Mouse (Mus musculus) liver, embryonic 12.5 days (tissue): Measurements from ENCODE around the gene Rasef. TPM values are rescaled to one million over a fixed set of nuclear protein-coding genes. Genes with fewer than 3 reads are reported as not detected.
A peak's percentile ranks its signal among the peaks of the same experiment; 100 is the strongest.

Source experiments
- ATAC-seq: fragments of 200-750 bp; cut with Nextera tagmentation; 2 replicates; pipeline ENCODE4 v1.8.0; 2017; ENCODE audit warnings: moderate number of reproducible peaks, mild to moderate bottlenecking, moderate library complexity
- H3K27ac ChIP-seq: fragments of 300-500 bp; sonication (generic); 2 replicates; pipeline ENCODE4 v1.5.1; 2016; ENCODE audit warnings: mild to moderate bottlenecking
- H3K27me3 ChIP-seq: fragments of 300-500 bp; sonication (generic); replicated peaks from 2 replicates; pipeline ENCODE4 v1.6.1; 2016; ENCODE audit warnings: mild to moderate bottlenecking, moderate library complexity
- H3K36me3 ChIP-seq: fragments of 300-500 bp; sonication (generic); 2 replicates; pipeline ENCODE4 v1.6.1; 2016; ENCODE audit warnings: mild to moderate bottlenecking, moderate library complexity
- H3K4me1 ChIP-seq: fragments of 300-500 bp; sonication (generic); 2 replicates; pipeline ENCODE4 v1.6.1; 2016
- H3K4me2 ChIP-seq: fragments of 300-500 bp; sonication (generic); 2 replicates; pipeline ENCODE4 v1.6.1; 2016; ENCODE audit warnings: mild to moderate bottlenecking, moderate library complexity
- H3K4me3 ChIP-seq: fragments of 300-500 bp; sonication (generic); 2 replicates; pipeline ENCODE4 v1.5.1; 2016; ENCODE audit warnings: mild to moderate bottlenecking, moderate library complexity
- H3K9ac ChIP-seq: fragments of 300-500 bp; sonication (generic); 2 replicates; pipeline ENCODE4 v1.6.1; 2016; ENCODE audit warnings: mild to moderate bottlenecking, moderate library complexity
- H3K9me3 ChIP-seq: fragments of 300-500 bp; sonication (generic); replicated peaks from 2 replicates; pipeline ENCODE4 v1.6.1; 2016; ENCODE audit warnings: mild to moderate bottlenecking, moderate library complexity
- WGBS: fragments of 180-500 bp; shearing (Covaris S2); methylation state at CpG from one replicate; pipeline ENCODE4 v1.1.7; 2016; ENCODE audit not compliant: insufficient replicate concordance; 5-methylcytosine and 5-hydroxymethylcytosine counted together
- polyA plus RNA-seq: library from polyadenylated mRNA; unstranded; fragments of >200 nt; fragmentation: Nextera tagmentation; extraction: Ambion mirVana; gene quantifications from 2 replicates; pipeline ENCODE4 v1.2.1, GENCODE M21; 2016

Rasef gene
- polyA plus RNA-seq = 0.11 TPM in 1 of 2 replicates, not detected in the other

DNA sequence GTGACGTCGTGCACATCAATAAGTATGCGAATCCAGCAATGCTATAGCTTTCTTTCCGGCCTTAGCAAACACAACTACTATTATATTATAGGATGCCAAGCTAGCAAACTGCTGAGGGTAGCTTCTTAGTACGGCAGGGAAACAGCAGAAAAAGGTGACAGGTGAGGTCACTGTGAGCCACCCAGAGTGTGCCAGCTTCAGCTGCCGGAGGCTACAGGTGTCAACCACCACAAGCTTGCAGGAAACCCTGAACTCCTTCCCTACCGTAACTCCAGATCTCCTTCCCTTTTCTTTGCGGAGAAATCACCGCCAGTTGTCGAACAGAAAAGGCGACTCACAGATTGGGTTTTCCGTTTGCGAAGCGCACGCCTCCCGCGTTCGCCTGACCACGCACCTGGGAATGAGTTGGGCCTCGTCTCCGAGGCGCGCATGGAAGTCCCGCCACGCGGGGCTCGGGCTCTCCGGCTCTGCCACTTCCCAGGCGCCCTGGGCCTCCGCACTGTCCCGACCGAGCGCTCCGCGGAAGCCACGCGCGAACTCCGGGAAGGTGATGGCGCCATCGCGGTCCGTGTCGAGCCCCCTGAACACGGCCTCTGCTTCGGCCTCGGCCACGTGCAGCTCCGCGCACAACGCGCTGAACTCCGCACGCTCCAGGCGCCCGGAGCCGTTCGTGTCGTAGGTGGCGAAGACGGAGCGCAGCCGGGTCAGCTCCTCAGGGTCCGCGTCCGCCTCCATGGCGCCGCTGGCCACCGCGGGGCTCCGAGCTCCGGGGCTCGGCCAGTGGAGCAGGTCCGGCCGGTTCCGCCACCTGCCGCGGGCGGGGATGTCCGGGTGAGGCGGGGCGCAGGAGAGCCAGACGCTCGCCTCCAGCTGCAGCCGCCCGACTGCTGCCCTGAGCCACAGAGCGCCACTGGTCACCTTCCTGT lies at the start of gene Rasef:
TSS of gene Rasef (minus strand) at position 735 of the 926 bp plus-strand sequence.
- H3K27me3 ChIP-seq = peaks cover 12% of the 10 kb centered on the region
- H3K9me3 ChIP-seq = no peaks in the 10 kb centered on the region
- H3K4me3 ChIP-seq = peak within 1 kb of the TSS; percentile 43
- H3K4me2 ChIP-seq = peak within 1 kb of the TSS; percentile 65
- WGBS = 7% methylated on average over 87 of the region's 87 CpGs
- H3K4me1 ChIP-seq = no peaks in the 10 kb centered on the region
- no peak within 1 kb of the TSS for H3K27ac ChIP-seq
- ATAC-seq = no peak
- no peaks in the 10 kb centered on the region for H3K36me3 ChIP-seq
- no peak within 1 kb of the TSS for H3K9ac ChIP-seq

DNA sequence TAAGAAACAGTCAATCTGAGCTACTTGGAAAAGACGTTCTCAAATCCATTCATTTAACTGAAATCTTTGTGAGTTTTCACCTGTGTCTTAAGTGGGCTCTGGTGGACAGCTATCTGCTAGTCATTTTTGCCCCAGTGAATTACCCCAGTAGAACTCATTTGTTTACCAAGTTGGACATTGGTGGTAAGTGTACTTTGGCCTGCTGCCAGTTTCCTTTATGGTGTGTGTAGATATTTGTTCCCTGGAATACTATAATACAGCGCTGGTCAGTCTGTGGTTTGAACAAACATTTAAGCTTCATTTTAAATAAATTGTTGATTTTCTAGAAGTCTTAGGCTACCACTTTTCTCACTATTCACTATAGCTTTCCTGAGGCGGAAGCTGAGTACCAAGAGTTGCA lies 35.8 kb upstream of the Rasef start:
- H3K4me2 ChIP-seq = no peak overlapping the region
- no peaks in the 10 kb centered on the region for H3K9me3 ChIP-seq
- no peaks in the 10 kb centered on the region for H3K27me3 ChIP-seq
- no peak for ATAC-seq
- H3K4me3 ChIP-seq = no peak overlapping the region
- H3K27ac ChIP-seq = no peak overlapping the region
- H3K9ac ChIP-seq = no peak overlapping the region
- H3K36me3 ChIP-seq = no peaks in the 10 kb centered on the region
- WGBS = 68% methylated on average over 3 of the region's 3 CpGs
- H3K4me1 ChIP-seq = no peaks in the 10 kb centered on the region

DNA sequence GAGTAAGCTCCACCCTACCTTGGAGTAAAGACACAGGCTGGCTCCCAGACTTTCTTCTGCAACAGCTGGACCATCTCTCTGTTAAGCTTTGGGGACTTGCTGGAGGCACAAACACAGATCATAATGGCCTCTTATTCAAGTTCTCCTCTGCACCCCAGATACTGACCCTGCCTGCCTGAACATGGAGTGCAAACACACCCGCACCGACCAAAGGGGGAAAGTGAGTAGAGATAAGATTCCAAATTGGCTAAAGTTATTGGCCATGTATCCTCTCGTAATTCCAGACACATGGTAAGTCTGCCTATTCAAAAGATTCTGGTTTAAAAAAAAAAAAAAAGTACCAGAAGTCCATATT lies 369 bp upstream of the Rasef start:
- WGBS = 28% methylated on average over 3 of the region's 3 CpGs
- H3K4me2 ChIP-seq = peak overlapping the region; percentile 65
- H3K27ac ChIP-seq = no peak overlapping the region
- H3K36me3 ChIP-seq = no peaks in the 10 kb centered on the region
- H3K4me3 ChIP-seq = peak overlapping the region; percentile 43
- no peaks in the 10 kb centered on the region for H3K9me3 ChIP-seq
- H3K4me1 ChIP-seq = no peaks in the 10 kb centered on the region
- peaks cover 12% of the 10 kb centered on the region for H3K27me3 ChIP-seq
- H3K9ac ChIP-seq = no peak overlapping the region
- no peak for ATAC-seq

DNA sequence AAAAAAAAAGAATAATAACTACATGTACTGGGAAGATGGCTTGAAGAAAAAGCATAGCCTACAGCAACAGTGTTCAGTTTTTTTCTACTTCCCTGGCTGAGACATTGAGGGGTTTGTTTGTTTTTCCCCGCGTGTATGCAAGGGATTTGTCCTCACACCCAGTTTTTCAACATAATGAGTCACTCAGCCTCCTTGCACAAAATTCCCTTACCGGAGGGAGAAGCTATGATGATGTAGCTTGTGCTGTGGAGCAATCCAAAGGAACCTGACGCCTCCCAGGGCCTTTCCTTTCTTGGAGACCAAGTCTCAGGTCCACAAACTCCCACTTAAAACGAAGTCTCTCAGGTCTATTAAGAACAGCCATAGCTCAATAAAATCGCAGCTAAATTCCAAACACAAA lies 1.3 kb downstream of the Rasef start:
- Histone ChIP-seq H3K4me3 (no peak overlapping the region), H3K27me3 (peaks cover 12% of the 10 kb centered on the region), H3K27ac (no peak overlapping the region), H3K36me3 (no peaks in the 10 kb centered on the region), H3K4me1 (no peaks in the 10 kb centered on the region), H3K9ac (no peak overlapping the region), H3K9me3 (no peaks in the 10 kb centered on the region), H3K4me2 (no peak overlapping the region)
- WGBS = 33% methylated on average over 6 of the region's 6 CpGs
- no peak for ATAC-seq

DNA sequence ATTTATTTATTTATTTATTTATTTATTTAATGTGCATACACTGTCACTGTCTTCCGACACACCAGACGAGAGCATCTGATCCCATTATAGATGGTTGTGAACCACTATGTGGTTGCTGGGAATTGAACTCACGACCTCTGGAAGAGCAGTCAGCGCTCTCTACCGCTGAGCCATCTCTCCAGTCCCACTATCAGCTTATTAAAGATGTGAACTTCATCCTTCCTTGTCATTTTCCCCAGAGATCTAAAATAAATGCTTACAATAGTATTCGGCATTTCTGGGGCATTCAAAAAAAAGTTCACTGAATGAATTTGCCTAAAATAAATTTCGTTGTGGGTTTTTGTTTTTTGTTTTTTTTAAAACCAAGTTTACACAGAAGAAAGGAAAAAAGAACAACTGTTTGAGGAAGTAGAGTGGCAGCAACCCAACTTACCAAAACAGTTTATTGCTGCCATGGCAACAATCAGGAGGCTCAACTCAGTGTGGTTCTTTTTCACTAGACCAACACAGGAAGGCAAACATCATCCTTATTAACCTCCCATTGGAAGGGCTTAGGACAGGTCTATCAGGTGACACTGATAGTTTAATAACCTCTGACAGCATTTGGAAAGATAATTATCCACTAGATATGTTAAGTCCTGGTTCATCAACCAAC lies 2.6 kb downstream of the Rasef start:
- WGBS = 63% methylated on average over 7 of the region's 7 CpGs
- Histone ChIP-seq H3K27ac (no peak overlapping the region), H3K9ac (no peak overlapping the region), H3K4me2 (no peak overlapping the region), H3K36me3 (no peaks in the 10 kb centered on the region), H3K9me3 (no peaks in the 10 kb centered on the region), H3K4me3 (no peak overlapping the region), H3K27me3 (peaks cover 12% of the 10 kb centered on the region), H3K4me1 (no peaks in the 10 kb centered on the region)
- ATAC-seq = no peak

DNA sequence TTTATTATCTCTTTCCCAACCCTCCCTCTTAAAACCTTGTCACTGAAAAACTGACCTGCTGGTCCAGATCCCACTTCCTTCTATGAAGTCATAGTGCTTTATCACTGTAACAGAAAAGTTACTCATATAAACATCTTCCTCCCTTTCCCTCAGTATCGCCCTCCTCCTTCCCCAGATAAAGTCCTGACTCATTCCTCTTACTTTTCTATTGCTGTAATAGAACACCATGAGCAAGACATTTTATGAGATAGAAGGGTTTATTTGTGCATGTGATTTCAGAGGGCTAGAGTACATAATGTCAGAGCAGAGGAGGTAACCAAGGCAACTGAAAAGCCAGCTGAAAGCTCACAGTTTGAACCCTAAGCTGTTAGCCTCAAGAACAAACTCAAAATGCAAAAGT lies 6.6 kb downstream of the Rasef start:
- no peak overlapping the region for H3K27ac ChIP-seq
- no peaks in the 10 kb centered on the region for H3K9me3 ChIP-seq
- no peak for ATAC-seq
- WGBS = 38% methylated on average over 1 of the region's 1 CpGs
- no peak overlapping the region for H3K4me2 ChIP-seq
- H3K27me3 ChIP-seq = no peaks in the 10 kb centered on the region
- no peaks in the 10 kb centered on the region for H3K36me3 ChIP-seq
- H3K4me1 ChIP-seq = no peaks in the 10 kb centered on the region
- no peak overlapping the region for H3K9ac ChIP-seq
- H3K4me3 ChIP-seq = no peak overlapping the region

DNA sequence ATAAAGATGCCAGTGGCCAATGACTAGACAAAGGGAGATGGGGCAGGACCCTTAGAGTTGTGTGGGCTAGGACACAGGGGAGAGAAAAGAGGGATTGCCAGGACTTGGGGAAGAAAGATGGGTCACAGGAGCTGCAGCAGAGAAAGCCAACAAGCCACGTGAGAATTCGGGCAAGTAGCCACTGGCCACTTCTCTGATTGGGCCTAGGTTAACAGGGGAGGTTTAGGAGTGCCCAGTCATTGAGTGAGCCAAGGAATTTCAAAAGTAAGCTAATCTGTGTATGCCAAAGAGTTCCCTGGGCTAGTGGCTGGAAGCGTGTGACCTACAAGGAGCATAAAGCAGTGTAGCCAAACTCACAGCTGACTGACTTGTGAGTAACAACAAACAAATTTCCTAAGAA lies 9.7 kb downstream of the Rasef start:
- H3K36me3 ChIP-seq = no peaks in the 10 kb centered on the region
- H3K9ac ChIP-seq = no peak overlapping the region
- no peaks in the 10 kb centered on the region for H3K9me3 ChIP-seq
- WGBS = 63% methylated on average over 3 of the region's 3 CpGs
- no peaks in the 10 kb centered on the region for H3K4me1 ChIP-seq
- H3K4me2 ChIP-seq = no peak overlapping the region
- no peak overlapping the region for H3K4me3 ChIP-seq
- no peaks in the 10 kb centered on the region for H3K27me3 ChIP-seq
- ATAC-seq = no peak
- no peak overlapping the region for H3K27ac ChIP-seq

DNA sequence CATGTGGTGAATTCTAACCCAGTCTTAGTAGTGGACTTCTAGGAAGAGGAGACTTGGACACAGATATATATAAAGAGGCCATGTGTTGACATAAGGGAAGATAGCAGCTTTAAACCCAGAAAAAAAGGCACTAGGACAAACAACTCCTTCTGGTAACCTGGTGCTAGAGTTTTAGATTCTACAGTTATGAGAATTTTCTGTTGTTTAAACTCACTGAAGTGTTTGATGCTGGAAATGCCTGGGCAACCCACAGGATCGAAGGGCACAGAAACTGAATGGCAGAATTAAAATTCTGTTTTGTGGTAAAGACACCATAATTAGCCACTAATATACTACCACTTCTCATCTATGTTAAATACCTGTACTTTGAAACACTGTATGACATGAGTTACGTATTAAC lies 15.5 kb downstream of the Rasef start:
- H3K4me2 ChIP-seq = no peak overlapping the region
- H3K4me3 ChIP-seq = no peak overlapping the region
- H3K9me3 ChIP-seq = no peaks in the 10 kb centered on the region
- H3K9ac ChIP-seq = no peak overlapping the region
- H3K27ac ChIP-seq = no peak overlapping the region
- no peaks in the 10 kb centered on the region for H3K27me3 ChIP-seq
- WGBS = 63% methylated on average over 2 of the region's 2 CpGs
- no peak for ATAC-seq
- H3K4me1 ChIP-seq = no peaks in the 10 kb centered on the region
- H3K36me3 ChIP-seq = no peaks in the 10 kb centered on the region

DNA sequence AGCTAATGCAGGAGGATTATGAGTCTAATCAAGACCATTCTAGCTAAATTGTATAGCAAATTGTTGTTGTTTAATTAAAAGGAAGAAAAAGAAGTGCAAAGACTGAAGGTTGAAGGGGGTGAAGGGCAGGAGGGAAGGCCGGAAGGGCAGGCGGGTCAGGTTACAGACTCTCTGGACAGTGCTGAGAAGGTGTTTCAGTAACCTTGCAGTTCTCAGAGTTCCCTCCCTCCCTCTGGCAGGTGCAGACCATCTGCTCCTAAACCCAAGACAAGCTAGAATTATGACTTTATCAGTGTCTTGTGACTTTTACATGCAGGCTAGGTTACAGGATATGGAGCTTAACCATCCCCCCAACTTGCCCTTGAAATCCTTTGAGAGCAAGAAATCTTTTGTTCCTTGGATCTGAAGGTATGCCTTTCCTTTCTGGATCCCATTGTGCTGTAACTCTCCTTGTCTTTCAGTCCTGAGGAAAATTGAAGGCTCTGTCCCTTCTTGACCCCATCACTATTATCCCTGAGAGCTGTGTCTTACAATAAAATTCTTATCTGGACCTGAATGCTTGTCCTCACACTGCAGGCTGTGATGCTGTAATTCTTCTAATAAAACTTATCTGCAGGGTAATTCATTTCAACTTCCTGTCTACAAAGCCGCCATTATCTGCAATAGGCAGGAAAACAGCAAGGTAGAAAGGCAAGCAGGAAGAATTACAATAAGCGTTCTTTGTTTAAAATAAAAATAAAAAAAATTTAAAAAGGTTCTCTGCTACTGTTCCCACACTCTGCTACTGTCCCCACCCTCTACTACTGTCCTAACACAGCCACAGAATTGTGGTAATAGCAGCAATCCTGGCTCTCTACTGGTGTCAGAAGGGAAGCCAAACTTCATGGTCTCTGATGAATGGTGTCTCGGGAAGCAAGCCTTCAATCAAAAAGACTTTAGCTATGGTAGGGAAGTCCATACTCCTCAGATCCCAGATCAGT lies 16.7 kb downstream of the Rasef start:
- ATAC-seq = no peak
- no peaks in the 10 kb centered on the region for H3K36me3 ChIP-seq
- no peak overlapping the region for H3K27ac ChIP-seq
- no peak overlapping the region for H3K4me2 ChIP-seq
- 52% methylated on average over 5 of the region's 5 CpGs for WGBS
- no peak overlapping the region for H3K4me3 ChIP-seq
- H3K4me1 ChIP-seq = no peaks in the 10 kb centered on the region
- no peaks in the 10 kb centered on the region for H3K27me3 ChIP-seq
- H3K9me3 ChIP-seq = no peaks in the 10 kb centered on the region
- no peak overlapping the region for H3K9ac ChIP-seq

DNA sequence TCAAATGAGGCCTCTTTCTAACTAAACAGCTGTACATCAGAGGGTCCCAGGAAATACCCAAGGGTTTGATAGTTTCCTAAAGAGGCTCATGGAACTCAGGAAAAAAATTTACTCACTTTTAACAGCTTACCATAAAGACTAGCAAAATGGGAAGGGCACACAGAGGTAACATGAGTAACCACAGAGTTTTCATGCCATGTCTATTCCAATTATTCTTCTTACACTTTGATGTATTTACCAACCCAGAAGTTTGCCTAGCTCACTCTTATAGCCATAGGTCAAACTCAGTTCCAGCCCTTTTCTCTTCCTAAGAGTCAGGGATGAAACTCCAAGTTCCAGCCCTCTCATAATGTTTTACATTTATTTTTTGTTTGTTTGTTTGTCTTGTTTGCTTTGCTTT lies 18.8 kb downstream of the Rasef start:
- Histone ChIP-seq H3K27ac (no peak overlapping the region), H3K9ac (no peak overlapping the region), H3K4me1 (no peaks in the 10 kb centered on the region), H3K36me3 (no peaks in the 10 kb centered on the region), H3K4me2 (no peak overlapping the region), H3K4me3 (no peak overlapping the region), H3K27me3 (no peaks in the 10 kb centered on the region), H3K9me3 (no peaks in the 10 kb centered on the region)
- ATAC-seq = no peak

DNA sequence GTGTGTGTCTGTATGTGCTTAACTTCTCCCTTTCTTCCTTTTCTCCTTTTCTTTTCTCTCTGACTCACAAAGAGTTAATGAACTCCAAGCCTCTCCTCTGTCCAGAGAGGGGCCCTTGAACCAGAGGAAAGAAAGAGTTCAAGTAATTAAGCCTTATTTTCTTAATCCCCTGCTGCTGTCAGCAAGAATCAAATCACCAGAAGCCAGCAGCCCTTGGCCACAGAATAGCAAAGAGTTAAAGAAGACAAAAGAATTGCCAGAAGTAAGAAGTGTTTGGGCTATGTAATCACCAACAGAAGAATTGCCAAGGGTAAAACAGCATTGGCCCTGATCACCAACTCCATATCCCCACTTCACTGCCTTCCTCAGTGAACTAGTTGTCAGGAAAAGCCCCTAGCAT lies 20.2 kb downstream of the Rasef start:
- Histone ChIP-seq H3K27ac (no peak overlapping the region), H3K27me3 (no peaks in the 10 kb centered on the region), H3K9ac (no peak overlapping the region), H3K4me2 (no peak overlapping the region), H3K4me1 (no peaks in the 10 kb centered on the region), H3K36me3 (no peaks in the 10 kb centered on the region), H3K4me3 (no peak overlapping the region), H3K9me3 (no peaks in the 10 kb centered on the region)
- ATAC-seq = no peak

DNA sequence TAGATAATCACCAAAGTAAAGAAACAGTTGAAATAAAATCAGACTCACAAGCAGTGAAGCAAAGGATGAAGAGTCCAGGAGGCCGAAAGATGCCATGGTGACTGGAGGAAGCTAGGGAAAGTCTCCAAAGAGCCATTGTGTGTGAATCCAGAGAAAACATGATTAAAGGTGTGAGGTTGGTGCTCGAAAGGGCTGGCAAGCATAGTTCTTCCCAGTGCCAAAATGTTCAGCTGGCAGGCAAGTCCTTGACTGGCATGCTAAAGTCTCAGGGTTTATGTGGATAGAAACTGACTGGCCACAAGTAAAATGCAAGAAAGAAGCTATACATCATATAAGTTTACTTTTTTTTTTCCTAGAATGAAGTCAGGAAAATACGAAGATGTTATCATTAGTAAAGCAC lies 22.6 kb downstream of the Rasef start:
- WGBS = 62% methylated on average over 3 of the region's 3 CpGs
- no peak for ATAC-seq
- H3K9me3 ChIP-seq = no peaks in the 10 kb centered on the region
- no peaks in the 10 kb centered on the region for H3K36me3 ChIP-seq
- no peak overlapping the region for H3K27ac ChIP-seq
- H3K4me1 ChIP-seq = no peaks in the 10 kb centered on the region
- H3K9ac ChIP-seq = no peak overlapping the region
- no peaks in the 10 kb centered on the region for H3K27me3 ChIP-seq
- H3K4me2 ChIP-seq = no peak overlapping the region
- H3K4me3 ChIP-seq = no peak overlapping the region
